Mouse (Mus musculus) megakaryocyte-erythroid progenitor cell, adult 5-6 weeks (primary cell): ENCODE data around the gene Tmem80. TPM values are rescaled to one million over a fixed set of nuclear protein-coding genes. Genes with fewer than 3 reads are reported as not detected.

Experiments
- ATAC-seq: replicated peaks from 2 replicates; pipeline ENCODE4 v1.8.0; 2016; ENCODE audit warnings: mild to moderate bottlenecking, inconsistent platforms; ENCODE audit not compliant: severe bottlenecking, poor library complexity, low FRiP score, low TSS enrichment
- total RNA-seq, 2 experiments: library from RNA; stranded (forward) in 1 of 2; stranded (reverse) in 1 of 2; fragments of 200-1000, 215-1000 nt in 1 of 2; fragments of >200 nt in 1 of 2; fragmentation: Nextera tagmentation in 1 of 2; gene quantifications; 2 replicates each; pipeline ENCODE4 v1.2.3; 2014 to 2017

The Tmem80 gene
- total RNA-seq, 2 experiments from 2014 or later, result 17.4 to 39.1 TPM

- ATAC-seq, result no peak
Measured at GRCm38 (mm10) chr7:141351061-141351460, 23.5 kb downstream of the Tmem80 start.

- no peak for ATAC-seq
Measured at GRCm38 (mm10) chr7:141355051-141355450, 27.5 kb downstream of the Tmem80 start.

GRCm38 (mm10) chr7:141355626-141356326 lies 28.2 kb downstream of the Tmem80 start:
- ATAC-seq, result peak; percentile 70

GRCm38 (mm10) chr7:141356971-141357370 lies 29.4 kb downstream of the Tmem80 start:
- no peak for ATAC-seq

- ATAC-seq, result no peak
Measured at GRCm38 (mm10) chr7:141361510-141361909, 34.0 kb downstream of the Tmem80 start.

GRCm38 (mm10) chr7:141363106-141363751 lies 35.7 kb downstream of the Tmem80 start:
- ATAC-seq, result peak; percentile 68

GRCm38 (mm10) chr7:141363752-141364125 lies 36.2 kb downstream of the Tmem80 start:
- ATAC-seq, result peak; percentile 19; the same call in 1 of the 2 replicates

- ATAC-seq, result peak; percentile 81
Measured at GRCm38 (mm10) chr7:141364349-141365048, 37.0 kb downstream of the Tmem80 start.

GRCm38 (mm10) chr7:141365049-141365445 lies 37.5 kb downstream of the Tmem80 start:
- ATAC-seq, result no peak

- ATAC-seq, result no peak
Measured at GRCm38 (mm10) chr7:141367358-141367757, 39.8 kb downstream of the Tmem80 start.

GRCm38 (mm10) chr7:141369918-141370317 lies 42.4 kb downstream of the Tmem80 start:
- no peak; the same call in 1 of the 2 replicates for ATAC-seq

GRCm38 (mm10) chr7:141371942-141372595 lies 44.5 kb downstream of the Tmem80 start:
- no peak for ATAC-seq

- no peak for ATAC-seq
Measured at GRCm38 (mm10) chr7:141373611-141374010, 46.1 kb downstream of the Tmem80 start.

- ATAC-seq, result 0 out of 2 replicates have a peak, but pooled peaks have one; percentile 65
Measured at GRCm38 (mm10) chr7:141374399-141374798, 46.9 kb downstream of the Tmem80 start.

- ATAC-seq, result peak; percentile 24; the same call in 1 of the 2 replicates
Measured at GRCm38 (mm10) chr7:141379584-141379983, 52.0 kb downstream of the Tmem80 start.

GRCm38 (mm10) chr7:141381068-141381835 lies 53.7 kb downstream of the Tmem80 start:
- ATAC-seq, result no peak
